Mouse (Mus musculus) limb, embryonic 14.5 days (tissue): ENCODE measurements around the gene Chst1. TPM values are rescaled to one million over a fixed set of nuclear protein-coding genes. Genes with fewer than 3 reads are reported as not detected.

Source experiments
- ATAC-seq: fragments of 200-750 bp; cut with Nextera tagmentation; 2 replicates; pipeline ENCODE4 v1.8.0; 2017; ENCODE audit warnings: low read depth, moderate number of reproducible peaks, moderate TSS enrichment; ENCODE audit not compliant: low FRiP score
- DNase-seq: peaks from one replicate; pipeline ENCODE4 v3.0.0-alpha.2; 2015; ENCODE audit warnings: low spot score
- H3K27ac ChIP-seq: fragments of 300-500 bp; sonication (generic); replicated peaks from 2 replicates; pipeline ENCODE4 v1.5.1; 2014; ENCODE audit warnings: low read depth, mild to moderate bottlenecking, low read length, moderate library complexity, mixed read lengths
- H3K27me3 ChIP-seq: fragments of 300-500 bp; sonication (generic); 2 replicates; pipeline ENCODE4 v1.6.1; 2014; ENCODE audit warnings: low read length, mixed read lengths; ENCODE audit not compliant: control insufficient read depth, insufficient read depth
- H3K36me3 ChIP-seq: fragments of 300-500 bp; sonication (generic); 2 replicates; pipeline ENCODE4 v1.6.1; 2014; ENCODE audit warnings: mild to moderate bottlenecking, low read length, moderate library complexity, mixed read lengths; ENCODE audit not compliant: control insufficient read depth, insufficient read depth
- H3K4me1 ChIP-seq: fragments of 300-500 bp; sonication (generic); 2 replicates; pipeline ENCODE4 v1.6.1; 2014; ENCODE audit warnings: antibody characterized with exemption, low read length, mixed read lengths; ENCODE audit not compliant: control insufficient read depth, insufficient read depth
- H3K4me2 ChIP-seq: fragments of 300-500 bp; sonication (generic); replicated peaks from 2 replicates; pipeline ENCODE4 v1.6.1; 2014; ENCODE audit warnings: low read depth, mild to moderate bottlenecking, low read length, moderate library complexity; ENCODE audit not compliant: severe bottlenecking
- H3K4me3 ChIP-seq: fragments of 300-500 bp; sonication (generic); replicated peaks from 2 replicates; pipeline ENCODE4 v1.5.1; 2014; ENCODE audit warnings: low read length
- H3K9ac ChIP-seq: fragments of 300-500 bp; sonication (generic); 2 replicates; pipeline ENCODE4 v1.6.1; 2014; ENCODE audit warnings: mild to moderate bottlenecking, low read depth, low read length, moderate library complexity; ENCODE audit not compliant: severe bottlenecking
- H3K9me3 ChIP-seq: fragments of 300-500 bp; sonication (generic); 2 replicates; pipeline ENCODE4 v1.6.1; 2016; ENCODE audit warnings: low read length; ENCODE audit not compliant: control insufficient read depth
- POLR2A ChIP-seq: fragments of 200-500 bp; IDR thresholded peaks from 2 replicates; pipeline ENCODE4 v1.8.0; 2012; ENCODE audit warnings: inconsistent platforms, mild to moderate bottlenecking, moderate library complexity, borderline replicate concordance; ENCODE audit not compliant: insufficient read depth, insufficient read length; ENCODE audit errors: extremely low read depth
- WGBS: fragments of 180-500 bp; shearing (Covaris S2); extraction: QIAGEN DNeasy Blood & Tissue Kit; methylation state at CpG from one replicate; pipeline ENCODE4 v1.1.7; 2014; 5-methylcytosine and 5-hydroxymethylcytosine counted together
- polyA plus RNA-seq, 2 experiments: library from polyadenylated mRNA; depleted of rRNA in 1 of 2; stranded (reverse) in 1 of 2; unstranded in 1 of 2; fragments of >200 nt; fragmentation: Nextera tagmentation in 1 of 2; extraction: Ambion mirVana in 1 of 2; gene quantifications; 2 replicates each; pipeline versions ENCODE4 v1.2.1 to v1.2.3; 2012 to 2014

Gene Chst1
- polyA plus RNA-seq, 2 experiments: 7.1 to 15.2 TPM

GRCm38 (mm10) chr2:92609704-92610379 is 10.3 kb downstream of the Chst1 start:
- Histone ChIP-seq H3K4me1 (no peaks in the 10 kb centered on the region), H3K27me3 (no peaks in the 10 kb centered on the region), H3K4me2 (no peak overlapping the region), H3K9ac (no peak overlapping the region), H3K4me3 (no peak overlapping the region), H3K9me3 (no peaks in the 10 kb centered on the region), H3K27ac (no peak overlapping the region), H3K36me3 (no peaks in the 10 kb centered on the region)
- 81% methylated on average over 3 of the region's 3 CpGs for WGBS
- no peak for ATAC-seq
- DNase-seq: no peak
- TF ChIP-seq POLR2A: no peak

GRCm38 (mm10) chr2:92613645-92614044 is 14.1 kb downstream of the Chst1 start:
- H3K27ac ChIP-seq: no peak overlapping the region
- no peak for TF ChIP-seq POLR2A
- 90% methylated on average over 15 of the region's 15 CpGs for WGBS

GRCm38 (mm10) chr2:92614106-92614505 is 14.6 kb downstream of the Chst1 start:
- 91% methylated on average over 13 of the region's 14 CpGs for WGBS
- Histone ChIP-seq H3K4me3 (no peak overlapping the region), H3K27me3 (no peaks in the 10 kb centered on the region), H3K27ac (no peak overlapping the region), H3K4me1 (no peaks in the 10 kb centered on the region), H3K36me3 (no peaks in the 10 kb centered on the region), H3K9ac (no peak overlapping the region), H3K4me2 (no peak overlapping the region), H3K9me3 (no peaks in the 10 kb centered on the region)
- DNase-seq: no peak
- no peak for TF ChIP-seq POLR2A
- ATAC-seq: no peak

More at GRCm38 (mm10) chr2:92613645-92614044, 14.1 kb downstream of the Chst1 start:
- H3K4me2 ChIP-seq: no peak overlapping the region
- no peak overlapping the region for H3K4me3 ChIP-seq
- ATAC-seq: no peak
- no peak overlapping the region for H3K9ac ChIP-seq
- DNase-seq: no peak
- H3K9me3 ChIP-seq: no peaks in the 10 kb centered on the region
- no peaks in the 10 kb centered on the region for H3K27me3 ChIP-seq
- H3K36me3 ChIP-seq: no peaks in the 10 kb centered on the region
- no peaks in the 10 kb centered on the region for H3K4me1 ChIP-seq

GRCm38 (mm10) chr2:92617077-92617756 is 17.7 kb downstream of the Chst1 start:
- Histone ChIP-seq H3K27me3 (no peaks in the 10 kb centered on the region), H3K4me2 (no peak overlapping the region), H3K9me3 (no peaks in the 10 kb centered on the region), H3K27ac (no peak overlapping the region), H3K4me3 (no peak overlapping the region), H3K9ac (no peak overlapping the region), H3K4me1 (no peaks in the 10 kb centered on the region), H3K36me3 (no peaks in the 10 kb centered on the region)
- WGBS: 72% methylated on average over 16 of the region's 16 CpGs
- ATAC-seq (no peak), DNase-seq (no peak)
- no peak for TF ChIP-seq POLR2A

GRCm38 (mm10) chr2:92618016-92618415 is 18.5 kb downstream of the Chst1 start:
- DNase-seq (no peak), ATAC-seq (no peak)
- Histone ChIP-seq H3K9ac (no peak overlapping the region), H3K9me3 (no peaks in the 10 kb centered on the region), H3K27me3 (no peaks in the 10 kb centered on the region), H3K36me3 (no peaks in the 10 kb centered on the region), H3K4me1 (no peaks in the 10 kb centered on the region), H3K27ac (no peak overlapping the region), H3K4me2 (no peak overlapping the region), H3K4me3 (no peak overlapping the region)
- TF ChIP-seq POLR2A: no peak
- 71% methylated on average over 6 of the region's 6 CpGs for WGBS
